Mouse (Mus musculus): Measurements from ENCODE around the gene AC140267.1. TPM values are rescaled to one million over a fixed set of nuclear protein-coding genes. Genes with fewer than 3 reads are reported as not detected.
A peak's percentile ranks its signal among the peaks of the same experiment; 100 is the strongest.

The AC140267.1 gene
- total and polyA plus RNA-seq, 2 experiments from 2014 or later: not detected

GRCm38 (mm10) chr15:80250586-80250985, 15.0 kb downstream of the AC140267.1 start:
- WGBS: 94% methylated on average over 6 of the region's 6 CpGs
- no peak overlapping the region for H3K9ac ChIP-seq
- no peak overlapping the region for H3K4me2 ChIP-seq (ENCODE audit: low read depth)
- H3K27ac ChIP-seq (ENCODE audit: low read depth, low read length): no peak overlapping the region
- H3K4me3 ChIP-seq (ENCODE audit: low read depth, low read length): no peak overlapping the region
- H3K27me3 ChIP-seq (ENCODE audit: insufficient read depth, low read length): no peaks in the 10 kb centered on the region
- H3K9me3 ChIP-seq (ENCODE audit: low read length): no peaks in the 10 kb centered on the region
- DNase-seq (no peak), ATAC-seq (no peak)
- H3K4me1 ChIP-seq (ENCODE audit: insufficient read depth): peaks cover 7% of the 10 kb centered on the region
- no peak for TF ChIP-seq CTCF (IDR thresholded peaks at IDR 0.05; ENCODE audit: low read depth)
- peaks cover 66% of the 10 kb centered on the region for H3K36me3 ChIP-seq (ENCODE audit: insufficient read depth)

- ATAC-seq (no peak), DNase-seq (no peak)
- TF ChIP-seq CTCF (IDR thresholded peaks at IDR 0.05; ENCODE audit: low read depth): no peak
- Histone ChIP-seq H3K4me1 (ENCODE audit: insufficient read depth) (peaks cover 22% of the 10 kb centered on the region), H3K27ac (ENCODE audit: low read depth, low read length) (peak overlapping the region; percentile 100; the same call in 1 of the 2 replicates), H3K36me3 (ENCODE audit: insufficient read depth) (peaks cover 63% of the 10 kb centered on the region), H3K4me3 (ENCODE audit: low read depth, low read length) (no peak overlapping the region), H3K9me3 (ENCODE audit: low read length) (no peaks in the 10 kb centered on the region), H3K4me2 (ENCODE audit: low read depth) (no peak overlapping the region), H3K9ac (no peak overlapping the region), H3K27me3 (ENCODE audit: insufficient read depth, low read length) (no peaks in the 10 kb centered on the region)
- WGBS: 23% methylated on average over 2 of the region's 2 CpGs
Observed at GRCm38 (mm10) chr15:80253530-80253929, 17.9 kb downstream of the AC140267.1 start.

GRCm38 (mm10) chr15:80254207-80254606, 18.6 kb downstream of the AC140267.1 start:
- TF ChIP-seq CTCF (IDR thresholded peaks at IDR 0.05; ENCODE audit: low read depth): no peak
- ATAC-seq (no peak), DNase-seq (no peak)

GRCm38 (mm10) chr15:80254847-80255645, 19.4 kb downstream of the AC140267.1 start, which contains the start of gene Atf4:
Gene Atf4 (plus strand): TSS chr15:80255184.
- no peak for TF ChIP-seq CTCF (IDR thresholded peaks at IDR 0.05; ENCODE audit: low read depth)
- peak; percentile 100 for DNase-seq
- peak within 1 kb of the TSS; percentile 100 for H3K9ac ChIP-seq
- peak within 1 kb of the TSS; percentile 100 for H3K27ac ChIP-seq (ENCODE audit: low read depth, low read length)
- H3K9me3 ChIP-seq (ENCODE audit: low read length): no peaks in the 10 kb centered on the region
- ATAC-seq: peak; percentile 96
- H3K4me1 ChIP-seq (ENCODE audit: insufficient read depth): peaks cover 22% of the 10 kb centered on the region
- no peaks in the 10 kb centered on the region for H3K27me3 ChIP-seq (ENCODE audit: insufficient read depth, low read length)
- whole genome bisulfite sequencing: 1% methylated on average over 62 of the region's 62 CpGs
- H3K36me3 ChIP-seq (ENCODE audit: insufficient read depth): peaks cover 60% of the 10 kb centered on the region
- peak within 1 kb of the TSS; percentile 97 for H3K4me2 ChIP-seq (ENCODE audit: low read depth)
- peak within 1 kb of the TSS; percentile 93 for H3K4me3 ChIP-seq (ENCODE audit: low read depth, low read length)

More at GRCm38 (mm10) chr15:80254207-80254606, 18.6 kb downstream of the AC140267.1 start:
- Histone ChIP-seq H3K9me3 (ENCODE audit: low read length) (no peaks in the 10 kb centered on the region), H3K4me1 (ENCODE audit: insufficient read depth) (peaks cover 22% of the 10 kb centered on the region), H3K27ac (ENCODE audit: low read depth, low read length) (peak overlapping the region; percentile 100), H3K36me3 (ENCODE audit: insufficient read depth) (peaks cover 62% of the 10 kb centered on the region), H3K27me3 (ENCODE audit: insufficient read depth, low read length) (no peaks in the 10 kb centered on the region), H3K4me3 (ENCODE audit: low read depth, low read length) (peak overlapping the region; percentile 93), H3K9ac (peak overlapping the region; percentile 73), H3K4me2 (ENCODE audit: low read depth) (peak overlapping the region; percentile 97)
- WGBS: 56% methylated on average over 6 of the region's 6 CpGs

GRCm38 (mm10) chr15:80255646-80256121, 20.0 kb downstream of the AC140267.1 start:
- Histone ChIP-seq H3K27ac (ENCODE audit: low read depth, low read length) (peak overlapping the region; percentile 100), H3K4me3 (ENCODE audit: low read depth, low read length) (peak overlapping the region; percentile 93)

GRCm38 (mm10) chr15:80256242-80256641, 20.6 kb downstream of the AC140267.1 start:
- no peak for ATAC-seq
- peaks cover 57% of the 10 kb centered on the region for H3K36me3 ChIP-seq (ENCODE audit: insufficient read depth)
- no peaks in the 10 kb centered on the region for H3K9me3 ChIP-seq (ENCODE audit: low read length)
- H3K4me1 ChIP-seq (ENCODE audit: insufficient read depth): peaks cover 22% of the 10 kb centered on the region
- TF ChIP-seq CTCF (IDR thresholded peaks at IDR 0.05; ENCODE audit: low read depth): no peak
- peak overlapping the region; percentile 97 for H3K4me2 ChIP-seq (ENCODE audit: low read depth)
- 10% methylated on average over 16 of the region's 16 CpGs for WGBS
- H3K4me3 ChIP-seq (ENCODE audit: low read depth, low read length): peak overlapping the region; percentile 93
- no peaks in the 10 kb centered on the region for H3K27me3 ChIP-seq (ENCODE audit: insufficient read depth, low read length)
- H3K9ac ChIP-seq: peak overlapping the region; percentile 100
- H3K27ac ChIP-seq (ENCODE audit: low read depth, low read length): peak overlapping the region; percentile 100
- no peak for DNase-seq

More at GRCm38 (mm10) chr15:80255646-80256121, 20.0 kb downstream of the AC140267.1 start:
- peak overlapping the region; percentile 100 for H3K9ac ChIP-seq
- H3K36me3 ChIP-seq (ENCODE audit: insufficient read depth): peaks cover 59% of the 10 kb centered on the region
- H3K4me2 ChIP-seq (ENCODE audit: low read depth): peak overlapping the region; percentile 97
- peaks cover 22% of the 10 kb centered on the region for H3K4me1 ChIP-seq (ENCODE audit: insufficient read depth)
- H3K27me3 ChIP-seq (ENCODE audit: insufficient read depth, low read length): no peaks in the 10 kb centered on the region
- ATAC-seq: peak; percentile 30
- 1% methylated on average over 49 of the region's 51 CpGs for WGBS
- DNase-seq: peak; percentile 78
- TF ChIP-seq CTCF (IDR thresholded peaks at IDR 0.05; ENCODE audit: low read depth): no peak
- no peaks in the 10 kb centered on the region for H3K9me3 ChIP-seq (ENCODE audit: low read length)

Measured in forebrain, postnatal 0 days (tissue).